ENCODE assay signal across 8 mouse cellular contexts in the genomic region with DNA sequence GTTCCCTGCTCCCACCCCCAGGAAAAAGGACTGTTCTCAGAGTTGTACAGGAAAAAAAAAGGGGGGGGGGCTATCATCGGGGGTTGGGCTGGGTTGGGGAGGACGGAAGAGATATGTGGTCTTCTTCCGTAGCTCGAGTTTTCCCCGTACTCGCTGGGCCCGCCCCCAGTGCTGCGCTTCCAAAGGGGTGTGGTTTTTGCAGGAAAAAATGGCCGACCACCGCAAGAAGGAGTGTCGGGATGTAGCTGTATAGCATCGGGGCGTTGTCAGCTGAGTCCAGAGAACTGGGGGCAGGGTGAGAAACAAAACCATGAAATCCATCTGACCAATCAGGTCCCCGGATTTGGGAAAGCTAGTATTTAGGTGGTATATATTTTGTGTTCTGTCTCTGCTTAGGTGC. TPM values are rescaled to one million over a fixed set of nuclear protein-coding genes. Genes with fewer than 3 reads are reported as not detected.
A peak's percentile ranks its signal among the peaks of the same experiment; 100 is the strongest.
DNase-seq lines count a peak whose midpoint lies in the region; ATAC-seq and TF ChIP-seq lines count a peak whose summit lies in the region.

No protein-coding gene starts in this region.

- H3K79me2 ChIP-seq in liver, adult 2 months (ENCODE audit: control insufficient read depth, insufficient read depth, low read length) = no peaks in the 10 kb centered on the region

- WGBS in forebrain, embryonic 10.5 days = 33% methylated on average over 14 of the region's 14 CpGs
- 19% methylated on average over 14 of the region's 14 CpGs for whole genome bisulfite sequencing in heart, embryonic 15.5 days
- WGBS in liver, adult 2 months = 0% methylated on average over 14 of the region's 14 CpGs
- 10% methylated on average over 14 of the region's 14 CpGs for WGBS in midbrain, embryonic 16.5 days

- no peaks in the 10 kb centered on the region for H3K9me3 ChIP-seq in forebrain, embryonic 10.5 days
- no peaks in the 10 kb centered on the region for H3K9me3 ChIP-seq in heart, embryonic 15.5 days (replicated peaks)
- no peaks in the 10 kb centered on the region for H3K9me3 ChIP-seq in midbrain, embryonic 16.5 days (replicated peaks; ENCODE audit: control insufficient read depth, low read length, poor library complexity, severe bottlenecking)

- H3K9ac ChIP-seq in heart, embryonic 15.5 days = peak overlapping the region; percentile 59
- H3K9ac ChIP-seq in liver, adult 2 months (ENCODE audit: low read depth, low read length) = no peak overlapping the region
- peak overlapping the region; percentile 80 for H3K9ac ChIP-seq in midbrain, embryonic 16.5 days (ENCODE audit: low read depth, low read length)

- H3K27me3 ChIP-seq in forebrain, embryonic 10.5 days (ENCODE audit: poor library complexity, severe bottlenecking) = peaks cover 64% of the 10 kb centered on the region
- no peaks in the 10 kb centered on the region for H3K27me3 ChIP-seq in heart, embryonic 15.5 days
- no peaks in the 10 kb centered on the region for H3K27me3 ChIP-seq in liver, adult 2 months (ENCODE audit: control insufficient read depth, insufficient read depth, low read length)
- H3K27me3 ChIP-seq in midbrain, embryonic 16.5 days (ENCODE audit: control insufficient read depth, insufficient read depth, low read depth, low read length) = no peaks in the 10 kb centered on the region
- H3K27me3 ChIP-seq in testis, adult 2 months (ENCODE audit: control insufficient read depth, insufficient read depth, low read length) = no peaks in the 10 kb centered on the region

- peaks cover 11% of the 10 kb centered on the region for H3K4me1 ChIP-seq in forebrain, embryonic 10.5 days
- H3K4me1 ChIP-seq in heart, embryonic 15.5 days (replicated peaks) = no peaks in the 10 kb centered on the region
- peaks cover 5% of the 10 kb centered on the region; the same call in 1 of the 2 replicates for H3K4me1 ChIP-seq in liver, adult 2 months (ENCODE audit: control insufficient read depth, insufficient read depth, low read length)
- no peaks in the 10 kb centered on the region for H3K4me1 ChIP-seq in midbrain, embryonic 16.5 days (ENCODE audit: control insufficient read depth, insufficient read depth, low read length)
- no peaks in the 10 kb centered on the region for H3K4me1 ChIP-seq in testis, adult 2 months (ENCODE audit: control insufficient read depth, insufficient read depth, low read length)

- peaks cover 13% of the 10 kb centered on the region for H3K36me3 ChIP-seq in forebrain, embryonic 10.5 days (replicated peaks)
- peaks cover 5% of the 10 kb centered on the region for H3K36me3 ChIP-seq in heart, embryonic 15.5 days
- H3K36me3 ChIP-seq in liver, adult 2 months (ENCODE audit: control insufficient read depth, insufficient read depth, low read length) = no peaks in the 10 kb centered on the region
- no peaks in the 10 kb centered on the region for H3K36me3 ChIP-seq in midbrain, embryonic 16.5 days (ENCODE audit: control insufficient read depth, insufficient read depth, low read length)
- H3K36me3 ChIP-seq in testis, adult 2 months (ENCODE audit: control insufficient read depth, insufficient read depth, low read length) = no peaks in the 10 kb centered on the region

- peak overlapping the region; percentile 59 for H3K4me3 ChIP-seq in forebrain, embryonic 10.5 days
- H3K4me3 ChIP-seq in heart, embryonic 15.5 days = peak overlapping the region; percentile 61
- H3K4me3 ChIP-seq in liver, adult 2 months (ENCODE audit: insufficient read depth, low read depth, low read length) = peak overlapping the region; percentile 53
- H3K4me3 ChIP-seq in midbrain, embryonic 16.5 days (ENCODE audit: low read depth, low read length) = peak overlapping the region; percentile 56
- H3K4me3 ChIP-seq in testis, adult 2 months (ENCODE audit: control insufficient read depth, low read depth, low read length) = peak overlapping the region; percentile 86

- ATAC-seq in CD4-positive, CD25-positive, alpha-beta regulatory T cell, adult 4 months = peak; percentile 53
- peak; percentile 78 for ATAC-seq in heart, embryonic 15.5 days (replicated peaks; ENCODE audit: insufficient number of reproducible peaks, insufficient read depth, low FRiP score, low read depth)
- ATAC-seq in midbrain, embryonic 16.5 days = peak; percentile 90

- peak overlapping the region; percentile 91 for H3K27ac ChIP-seq in forebrain, embryonic 10.5 days
- peak overlapping the region; percentile 94 for H3K27ac ChIP-seq in heart, embryonic 15.5 days
- H3K27ac ChIP-seq in liver, adult 2 months (replicated peaks; ENCODE audit: insufficient read depth, low read depth, low read length) = no peak overlapping the region
- H3K27ac ChIP-seq in midbrain, embryonic 16.5 days (ENCODE audit: low read length) = peak overlapping the region; percentile 94
- H3K27ac ChIP-seq in testis, adult 2 months (ENCODE audit: control insufficient read depth, insufficient read depth, low read depth, low read length) = peak overlapping the region; percentile 29; the same call in 1 of the 2 replicates

- H3K4me2 ChIP-seq in heart, embryonic 15.5 days = peak overlapping the region; percentile 61
- H3K4me2 ChIP-seq in midbrain, embryonic 16.5 days (ENCODE audit: low read length) = peak overlapping the region; percentile 60

- TF ChIP-seq POLR2A in liver, adult 2 months (IDR thresholded peaks at IDR 0.05; ENCODE audit: extremely low read depth, insufficient read depth, low read length) = no peak
- no peak for TF ChIP-seq POLR2A in testis, adult 2 months (IDR thresholded peaks at IDR 0.05; ENCODE audit: control insufficient read depth, low read depth, low read length)

- TF ChIP-seq CTCF in liver, adult 2 months (IDR thresholded peaks at IDR 0.05; ENCODE audit: low read depth, low read length) = no peak
- TF ChIP-seq CTCF in testis, adult 2 months (IDR thresholded peaks at IDR 0.05; ENCODE audit: control insufficient read depth, insufficient read depth, insufficient replicate concordance, low read depth, low read length) = no peak

- peak; percentile 79 for DNase-seq in brain, adult 2 months (ENCODE audit: low read depth, low spot score)
- DNase-seq in forebrain, embryonic 10.5 days (ENCODE audit: extremely low spot score, low spot score) = peak; percentile 63
- peak; percentile 80 for DNase-seq in kidney, postnatal 10 days
- no peak for DNase-seq in liver, adult 2 months (ENCODE audit: extremely low read depth, low read depth, low spot score)

RNA-seq across cellular contexts. Expression of a gene that starts 0.8 kb away (rescaled TPM):
- 1 to 10 TPM; 2.7 to 3.7 TPM for polyA plus RNA-seq in CD4-positive, CD25-positive, alpha-beta regulatory T cell, adult 4 months (2017; shearing (Covaris generic))
- polyA plus RNA-seq in forebrain, embryonic 10.5 days (2016; fragmentation: Nextera tagmentation; extraction: Ambion mirVana) = 42.6 and 42.7 TPM in 2 replicates
- 40.5 and 43.2 TPM in 2 replicates for polyA plus RNA-seq in heart, embryonic 15.5 days (2015; fragmentation: Nextera tagmentation; extraction: Ambion mirVana)
- 2.3 and 3.3 TPM in 2 replicates for total RNA-seq in liver, adult 2 months (2014; rRNA removed)
- polyA plus RNA-seq in liver, adult 2 months (2012; rRNA removed) = 0.47 and 0.64 TPM in 2 replicates
- polyA plus RNA-seq in midbrain, embryonic 16.5 days (2015; fragmentation: Nextera tagmentation; extraction: Ambion mirVana) = 95.8 and 97.5 TPM in 2 replicates
- polyA plus RNA-seq in testis, adult 2 months (2012; rRNA removed) = 0.70 and 1.1 TPM in 2 replicates

RNA-seq across cellular contexts. Expression of a gene that starts 32.2 kb away (rescaled TPM):
- under 1 TPM; 0.51 to 0.71 TPM for polyA plus RNA-seq in CD4-positive, CD25-positive, alpha-beta regulatory T cell, adult 4 months (2017; shearing (Covaris generic))
- polyA plus RNA-seq in forebrain, embryonic 10.5 days (2016; fragmentation: Nextera tagmentation; extraction: Ambion mirVana) = 7.7 and 7.9 TPM in 2 replicates
- polyA plus RNA-seq in heart, embryonic 15.5 days (2015; fragmentation: Nextera tagmentation; extraction: Ambion mirVana) = 3.8 and 4.1 TPM in 2 replicates
- total RNA-seq in liver, adult 2 months (2014; rRNA removed) = 0.67 and 1.1 TPM in 2 replicates
- polyA plus RNA-seq in liver, adult 2 months (2012; rRNA removed) = 0.15 and 0.17 TPM in 2 replicates
- 5.9 and 7.2 TPM in 2 replicates for polyA plus RNA-seq in midbrain, embryonic 16.5 days (2015; fragmentation: Nextera tagmentation; extraction: Ambion mirVana)
- polyA plus RNA-seq in testis, adult 2 months (2012; rRNA removed) = 0.17 and 0.28 TPM in 2 replicates

RNA-seq across cellular contexts. Expression of a gene that starts 32.7 kb away (rescaled TPM):
- 1 to 10 TPM; 1.3 to 1.9 TPM for polyA plus RNA-seq in CD4-positive, CD25-positive, alpha-beta regulatory T cell, adult 4 months (2017; shearing (Covaris generic))
- 14.6 and 15.3 TPM in 2 replicates for polyA plus RNA-seq in forebrain, embryonic 10.5 days (2016; fragmentation: Nextera tagmentation; extraction: Ambion mirVana)
- 14.1 and 17.0 TPM in 2 replicates for polyA plus RNA-seq in heart, embryonic 15.5 days (2015; fragmentation: Nextera tagmentation; extraction: Ambion mirVana)
- 0.55 and 0.87 TPM in 2 replicates for total RNA-seq in liver, adult 2 months (2014; rRNA removed)
- polyA plus RNA-seq in liver, adult 2 months (2012; rRNA removed) = 0.18 TPM in 1 of 2 replicates, not detected in the other
- polyA plus RNA-seq in midbrain, embryonic 16.5 days (2015; fragmentation: Nextera tagmentation; extraction: Ambion mirVana) = 52.7 and 53.0 TPM in 2 replicates
- polyA plus RNA-seq in testis, adult 2 months (2012; rRNA removed) = 1.6 and 1.8 TPM in 2 replicates

RNA-seq across cellular contexts. Expression of a gene that starts 37.9 kb away (rescaled TPM):
- polyA plus RNA-seq in CD4-positive, CD25-positive, alpha-beta regulatory T cell, adult 4 months (2017; shearing (Covaris generic)) = 10 to 100 TPM; 12.5 to 18.9 TPM
- polyA plus RNA-seq in forebrain, embryonic 10.5 days (2016; fragmentation: Nextera tagmentation; extraction: Ambion mirVana) = 48.8 and 49.1 TPM in 2 replicates
- 80.8 and 81.1 TPM in 2 replicates for polyA plus RNA-seq in heart, embryonic 15.5 days (2015; fragmentation: Nextera tagmentation; extraction: Ambion mirVana)
- total RNA-seq in liver, adult 2 months (2014; rRNA removed) = 8.7 and 10.6 TPM in 2 replicates
- 1.4 and 2.3 TPM in 2 replicates for polyA plus RNA-seq in liver, adult 2 months (2012; rRNA removed)
- 86.7 and 87.7 TPM in 2 replicates for polyA plus RNA-seq in midbrain, embryonic 16.5 days (2015; fragmentation: Nextera tagmentation; extraction: Ambion mirVana)
- polyA plus RNA-seq in testis, adult 2 months (2012; rRNA removed) = 1.1 and 1.5 TPM in 2 replicates
